Mouse (Mus musculus): Measurements from ENCODE around the gene Nsd2.
"Not testable (repeated sequence)": the region's sequence is repeated elsewhere in the genome, so short reads cannot be mapped to it uniquely, and the experiment has no call there.

Nsd2 gene

GRCm38 (mm10) chr5:33932413-33932812 lies 111.9 kb downstream of the Nsd2 start:
- no peak for DNase-seq (ENCODE audit: low spot score)

- no peak for DNase-seq (ENCODE audit: low spot score)
Observed at GRCm38 (mm10) chr5:33934081-33934480, 113.6 kb downstream of the Nsd2 start.

GRCm38 (mm10) chr5:33934877-33935276 lies 114.4 kb downstream of the Nsd2 start:
- DNase-seq (ENCODE audit: low spot score) = no peak

- peak; percentile 76 for DNase-seq (ENCODE audit: low spot score)
Observed at GRCm38 (mm10) chr5:33935700-33936111, 115.2 kb downstream of the Nsd2 start.

GRCm38 (mm10) chr5:33936120-33936707 lies 115.7 kb downstream of the Nsd2 start, which contains the start of gene Nelfa:
Nelfa (minus strand) TSS chr5:33936413.
- DNase-seq (ENCODE audit: low spot score) = peak; percentile 97

GRCm38 (mm10) chr5:33937230-33937629 lies 116.7 kb downstream of the Nsd2 start:
- DNase-seq (ENCODE audit: low spot score) = no peak

GRCm38 (mm10) chr5:33938448-33938847 lies 117.9 kb downstream of the Nsd2 start:
- DNase-seq (ENCODE audit: low spot score) = no peak

- DNase-seq (ENCODE audit: low spot score) = not testable (repeated sequence)
Observed at GRCm38 (mm10) chr5:33947035-33947434, 126.5 kb downstream of the Nsd2 start.

Data from testis, postnatal 14 days (tissue).